Mouse (Mus musculus) forelimb bud, embryonic 11.5 days (tissue): ENCODE data around the gene Nbl1.

Experiments used
- DNase-seq: peaks from one replicate; pipeline ENCODE4 v3.0.0-alpha.2; 2012; ENCODE audit warnings: low read depth, low spot score

Gene Nbl1

GRCm38 (mm10) chr4:139064831-139065230 lies 28.0 kb downstream of the Nbl1 start:
- no peak for DNase-seq

GRCm38 (mm10) chr4:139059569-139059968 lies 33.2 kb downstream of the Nbl1 start:
- DNase-seq = peak; percentile 78

- no peak for DNase-seq
These were observed 34.8 kb downstream of the Nbl1 start for GRCm38 (mm10) chr4:139058029-139058428.

- DNase-seq = no peak
These were observed 35.5 kb downstream of the Nbl1 start for GRCm38 (mm10) chr4:139057291-139057690.

- no peak for DNase-seq
These were observed 37.0 kb downstream of the Nbl1 start for GRCm38 (mm10) chr4:139055744-139056143.

- DNase-seq = no peak
These were observed 37.5 kb downstream of the Nbl1 start for GRCm38 (mm10) chr4:139055336-139055735.

GRCm38 (mm10) chr4:139054300-139054923 lies 38.4 kb downstream of the Nbl1 start:
- DNase-seq = no peak

GRCm38 (mm10) chr4:139053391-139053790 lies 39.4 kb downstream of the Nbl1 start:
- no peak for DNase-seq

- DNase-seq = no peak
These were observed 40.0 kb downstream of the Nbl1 start for GRCm38 (mm10) chr4:139052796-139053195.

GRCm38 (mm10) chr4:139048518-139048917 lies 44.3 kb downstream of the Nbl1 start:
- no peak for DNase-seq

- DNase-seq = peak; percentile 2
These were observed 46.4 kb downstream of the Nbl1 start for GRCm38 (mm10) chr4:139046354-139046753.

- no peak for DNase-seq
These were observed 48.2 kb downstream of the Nbl1 start for GRCm38 (mm10) chr4:139044566-139044965.

- DNase-seq = no peak
These were observed 49.2 kb downstream of the Nbl1 start for GRCm38 (mm10) chr4:139043600-139043999.

GRCm38 (mm10) chr4:139042611-139043010 lies 50.2 kb downstream of the Nbl1 start:
- no peak for DNase-seq

- DNase-seq = peak; percentile 18
These were observed 52.5 kb downstream of the Nbl1 start for GRCm38 (mm10) chr4:139040084-139040839.

GRCm38 (mm10) chr4:139037795-139038607 lies 54.8 kb downstream of the Nbl1 start:
- DNase-seq = no peak

- no peak for DNase-seq
These were observed 57.0 kb downstream of the Nbl1 start for GRCm38 (mm10) chr4:139035799-139036198.

- no peak for DNase-seq
These were observed 57.9 kb downstream of the Nbl1 start for GRCm38 (mm10) chr4:139034942-139035341.

GRCm38 (mm10) chr4:139034540-139034939 lies 58.3 kb downstream of the Nbl1 start:
- DNase-seq = no peak

- no peak for DNase-seq
These were observed 58.8 kb downstream of the Nbl1 start for GRCm38 (mm10) chr4:139034010-139034367.

- DNase-seq = no peak
These were observed 59.4 kb downstream of the Nbl1 start for GRCm38 (mm10) chr4:139033263-139034009.

- DNase-seq = no peak
These were observed 60.3 kb downstream of the Nbl1 start for GRCm38 (mm10) chr4:139032521-139032920.
